Mouse (Mus musculus): ENCODE data around the gene Ppp1r26. TPM values are rescaled to one million over a fixed set of nuclear protein-coding genes. Genes with fewer than 3 reads are reported as not detected.

Ppp1r26 gene
- polyA plus RNA-seq, 1 experiment from 2014 or later = 6.8 TPM

GRCm38 (mm10) chr2:28419898-28420297 is 26.7 kb upstream of the Ppp1r26 start:
- Histone ChIP-seq H3K27ac (ENCODE audit: low read depth) (no peak overlapping the region), H3K9me3 (ENCODE audit: low read depth, low read length) (no peaks in the 10 kb centered on the region), H3K4me3 (ENCODE audit: low read depth, low read length) (no peak overlapping the region), H3K9ac (no peak overlapping the region), H3K4me2 (no peak overlapping the region), H3K27me3 (ENCODE audit: insufficient read depth, low read length) (no peaks in the 10 kb centered on the region), H3K36me3 (ENCODE audit: insufficient read depth) (no peaks in the 10 kb centered on the region), H3K4me1 (ENCODE audit: insufficient read depth) (no peaks in the 10 kb centered on the region)
- DNase-seq (peak; percentile 95), ATAC-seq (ENCODE audit: insufficient read depth) (no peak)
- peak; percentile 94 for TF ChIP-seq CTCF (IDR thresholded peaks at IDR 0.05; ENCODE audit: low read depth)
- 15% methylated on average over 4 of the region's 4 CpGs for WGBS

DNA sequence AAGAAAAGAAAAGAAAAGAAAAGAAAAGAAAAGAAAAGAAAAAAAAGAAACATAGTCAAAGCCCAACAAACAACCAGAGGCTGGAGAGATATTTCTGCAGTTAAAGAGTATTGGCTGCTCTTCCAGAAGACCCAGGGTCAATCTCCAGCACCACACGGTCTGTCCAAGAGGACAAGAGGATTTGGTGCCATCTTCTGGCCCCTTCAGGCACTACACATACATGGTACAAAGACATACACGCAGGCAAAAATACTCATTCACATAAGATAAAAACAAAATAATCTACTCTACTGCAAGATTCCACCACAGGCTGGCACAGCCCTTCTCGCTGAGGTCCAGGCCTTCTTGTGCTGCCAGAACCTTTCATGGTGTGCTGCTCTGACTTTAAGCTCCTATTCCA is 23.4 kb upstream of the Ppp1r26 start:
- ATAC-seq (ENCODE audit: insufficient read depth) = no peak
- WGBS = 35% methylated on average over 3 of the region's 3 CpGs
- DNase-seq = peak; percentile 83
- H3K9ac ChIP-seq = no peak overlapping the region
- no peaks in the 10 kb centered on the region for H3K9me3 ChIP-seq (ENCODE audit: low read depth, low read length)
- no peaks in the 10 kb centered on the region for H3K36me3 ChIP-seq (ENCODE audit: insufficient read depth)
- H3K4me3 ChIP-seq (ENCODE audit: low read depth, low read length) = no peak overlapping the region
- no peaks in the 10 kb centered on the region for H3K4me1 ChIP-seq (ENCODE audit: insufficient read depth)
- TF ChIP-seq CTCF (IDR thresholded peaks at IDR 0.05; ENCODE audit: low read depth) = peak; percentile 62
- no peak overlapping the region for H3K27ac ChIP-seq (ENCODE audit: low read depth)
- H3K27me3 ChIP-seq (ENCODE audit: insufficient read depth, low read length) = no peaks in the 10 kb centered on the region
- no peak overlapping the region for H3K4me2 ChIP-seq

GRCm38 (mm10) chr2:28427226-28427625 is 19.4 kb upstream of the Ppp1r26 start:
- Histone ChIP-seq H3K9me3 (ENCODE audit: low read depth, low read length) (no peaks in the 10 kb centered on the region), H3K4me3 (ENCODE audit: low read depth, low read length) (no peak overlapping the region), H3K36me3 (ENCODE audit: insufficient read depth) (no peaks in the 10 kb centered on the region), H3K27me3 (ENCODE audit: insufficient read depth, low read length) (no peaks in the 10 kb centered on the region), H3K27ac (ENCODE audit: low read depth) (no peak overlapping the region), H3K4me1 (ENCODE audit: insufficient read depth) (no peaks in the 10 kb centered on the region), H3K9ac (no peak overlapping the region), H3K4me2 (no peak overlapping the region)
- WGBS = 79% methylated on average over 6 of the region's 6 CpGs
- TF ChIP-seq CTCF (IDR thresholded peaks at IDR 0.05; ENCODE audit: low read depth) = no peak
- DNase-seq = no peak
- ATAC-seq (ENCODE audit: insufficient read depth) = no peak

DNA sequence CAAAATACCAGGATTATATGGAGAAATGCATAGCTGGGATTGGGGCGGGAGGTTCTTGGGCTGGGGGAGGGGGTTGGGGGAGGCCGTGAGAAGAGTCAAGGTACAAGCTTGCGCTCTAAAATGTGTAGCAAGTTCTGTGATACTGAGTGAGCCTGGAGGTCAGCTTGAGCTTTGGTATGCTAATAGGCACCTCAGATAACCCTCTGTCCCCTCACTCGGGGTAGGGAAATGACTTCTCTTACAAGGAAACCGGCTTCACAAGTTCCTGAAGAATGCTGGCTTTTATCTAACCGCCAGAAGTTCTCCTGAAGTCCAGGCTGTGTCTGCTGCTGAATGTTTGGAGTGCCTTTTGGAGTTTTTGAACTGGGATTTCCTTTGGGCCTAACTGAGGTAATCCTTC is 15.8 kb upstream of the Ppp1r26 start:
- no peaks in the 10 kb centered on the region for H3K4me1 ChIP-seq (ENCODE audit: insufficient read depth)
- no peaks in the 10 kb centered on the region for H3K9me3 ChIP-seq (ENCODE audit: low read depth, low read length)
- no peak overlapping the region for H3K4me2 ChIP-seq
- peak; percentile 65 for DNase-seq
- H3K27me3 ChIP-seq (ENCODE audit: insufficient read depth, low read length) = no peaks in the 10 kb centered on the region
- H3K36me3 ChIP-seq (ENCODE audit: insufficient read depth) = no peaks in the 10 kb centered on the region
- TF ChIP-seq CTCF (IDR thresholded peaks at IDR 0.05; ENCODE audit: low read depth) = no peak
- WGBS = 29% methylated on average over 6 of the region's 6 CpGs
- no peak overlapping the region for H3K4me3 ChIP-seq (ENCODE audit: low read depth, low read length)
- no peak for ATAC-seq (ENCODE audit: insufficient read depth)
- no peak overlapping the region for H3K9ac ChIP-seq
- H3K27ac ChIP-seq (ENCODE audit: low read depth) = peak overlapping the region; percentile 61; the same call in 1 of the 2 replicates

DNA sequence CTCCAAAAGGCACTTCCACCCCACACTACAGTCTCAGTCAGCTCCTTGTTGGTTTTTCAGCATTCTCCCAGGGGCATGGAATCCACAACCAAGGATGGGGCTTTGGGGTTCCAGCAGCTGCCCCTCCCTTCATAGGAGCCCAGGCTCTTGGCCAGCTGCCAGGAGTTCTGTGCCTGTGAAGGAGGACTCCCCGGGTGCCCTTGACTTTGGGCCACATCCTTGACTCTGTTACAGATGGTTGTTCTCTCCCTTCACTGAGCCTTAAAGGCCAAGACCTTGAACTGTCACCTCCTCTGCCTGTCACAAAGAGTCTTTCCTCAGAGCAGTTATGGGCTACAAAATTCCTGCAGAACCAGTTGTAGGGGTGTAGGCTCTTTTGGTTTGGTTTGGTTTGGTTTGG is 13.8 kb upstream of the Ppp1r26 start:
- WGBS = 4% methylated on average over 1 of the region's 1 CpGs
- Histone ChIP-seq H3K27me3 (ENCODE audit: insufficient read depth, low read length) (no peaks in the 10 kb centered on the region), H3K4me3 (ENCODE audit: low read depth, low read length) (no peak overlapping the region), H3K4me1 (ENCODE audit: insufficient read depth) (no peaks in the 10 kb centered on the region), H3K36me3 (ENCODE audit: insufficient read depth) (no peaks in the 10 kb centered on the region), H3K4me2 (no peak overlapping the region), H3K9ac (no peak overlapping the region), H3K9me3 (ENCODE audit: low read depth, low read length) (no peaks in the 10 kb centered on the region; the same call in 1 of the 2 replicates), H3K27ac (ENCODE audit: low read depth) (peak overlapping the region; percentile 76)
- peak; percentile 76 for DNase-seq
- ATAC-seq (ENCODE audit: insufficient read depth) = peak; percentile 63
- no peak for TF ChIP-seq CTCF (IDR thresholded peaks at IDR 0.05; ENCODE audit: low read depth)

DNA sequence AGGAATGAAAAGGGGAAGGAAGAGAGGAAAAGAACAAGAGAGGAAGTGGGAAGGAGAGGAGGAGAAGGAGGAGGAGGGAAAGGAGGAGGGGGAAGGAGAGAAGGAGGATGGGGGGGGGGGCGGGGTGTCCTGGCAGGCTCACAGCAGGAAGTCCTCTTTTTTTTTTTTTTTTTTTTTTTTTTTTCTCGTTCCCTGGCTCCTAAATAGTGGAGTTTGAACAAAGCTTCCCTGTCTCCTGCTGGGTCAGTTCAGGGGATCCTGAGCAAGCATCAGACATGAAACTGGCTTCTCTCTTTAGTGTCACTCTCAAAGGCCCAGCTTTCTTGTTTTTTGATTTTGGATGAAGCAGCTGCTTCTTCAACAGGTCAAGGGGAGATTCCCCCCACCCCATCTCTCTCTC is 13.1 kb upstream of the Ppp1r26 start:
- Histone ChIP-seq H3K4me2 (no peak overlapping the region), H3K27ac (ENCODE audit: low read depth) (peak overlapping the region; percentile 76), H3K4me3 (ENCODE audit: low read depth, low read length) (no peak overlapping the region), H3K9ac (no peak overlapping the region), H3K9me3 (ENCODE audit: low read depth, low read length) (no peaks in the 10 kb centered on the region; the same call in 1 of the 2 replicates), H3K36me3 (ENCODE audit: insufficient read depth) (no peaks in the 10 kb centered on the region), H3K4me1 (ENCODE audit: insufficient read depth) (no peaks in the 10 kb centered on the region), H3K27me3 (ENCODE audit: insufficient read depth, low read length) (no peaks in the 10 kb centered on the region)
- ATAC-seq (ENCODE audit: insufficient read depth) = no peak
- WGBS = no CpG with 5 or more reads among the region's 2 CpGs
- no peak for TF ChIP-seq CTCF (IDR thresholded peaks at IDR 0.05; ENCODE audit: low read depth)
- no peak for DNase-seq

- Histone ChIP-seq H3K9me3 (ENCODE audit: low read depth, low read length) (no peaks in the 10 kb centered on the region; the same call in 1 of the 2 replicates), H3K4me1 (ENCODE audit: insufficient read depth) (no peaks in the 10 kb centered on the region), H3K27me3 (ENCODE audit: insufficient read depth, low read length) (no peaks in the 10 kb centered on the region), H3K36me3 (ENCODE audit: insufficient read depth) (no peaks in the 10 kb centered on the region), H3K4me2 (no peak overlapping the region), H3K9ac (no peak overlapping the region), H3K27ac (ENCODE audit: low read depth) (no peak overlapping the region), H3K4me3 (ENCODE audit: low read depth, low read length) (no peak overlapping the region)
- DNase-seq (no peak), ATAC-seq (ENCODE audit: insufficient read depth) (no peak)
- 85% methylated on average over 11 of the region's 11 CpGs for WGBS
- no peak for TF ChIP-seq CTCF (IDR thresholded peaks at IDR 0.05; ENCODE audit: low read depth)
Measured at GRCm38 (mm10) chr2:28435401-28435800, 11.2 kb upstream of the Ppp1r26 start.

GRCm38 (mm10) chr2:28440842-28441241 is 5.8 kb upstream of the Ppp1r26 start:
- Histone ChIP-seq H3K9me3 (ENCODE audit: low read depth, low read length) (no peaks in the 10 kb centered on the region; the same call in 1 of the 2 replicates), H3K36me3 (ENCODE audit: insufficient read depth) (no peaks in the 10 kb centered on the region), H3K27ac (ENCODE audit: low read depth) (no peak overlapping the region), H3K4me2 (no peak overlapping the region), H3K4me1 (ENCODE audit: insufficient read depth) (no peaks in the 10 kb centered on the region), H3K27me3 (ENCODE audit: insufficient read depth, low read length) (no peaks in the 10 kb centered on the region), H3K9ac (no peak overlapping the region), H3K4me3 (ENCODE audit: low read depth, low read length) (no peak overlapping the region)
- no peak for ATAC-seq (ENCODE audit: insufficient read depth)
- 57% methylated on average over 6 of the region's 6 CpGs for WGBS
- no peak for DNase-seq
- TF ChIP-seq CTCF (IDR thresholded peaks at IDR 0.05; ENCODE audit: low read depth) = no peak
